Mouse (Mus musculus): ENCODE measurements around the gene Bnc2. TPM values are rescaled to one million over a fixed set of nuclear protein-coding genes. Genes with fewer than 3 reads are reported as not detected.

The Bnc2 gene
- polyA plus RNA-seq, 1 experiment from 2014 or later = 17.2 TPM

DNA sequence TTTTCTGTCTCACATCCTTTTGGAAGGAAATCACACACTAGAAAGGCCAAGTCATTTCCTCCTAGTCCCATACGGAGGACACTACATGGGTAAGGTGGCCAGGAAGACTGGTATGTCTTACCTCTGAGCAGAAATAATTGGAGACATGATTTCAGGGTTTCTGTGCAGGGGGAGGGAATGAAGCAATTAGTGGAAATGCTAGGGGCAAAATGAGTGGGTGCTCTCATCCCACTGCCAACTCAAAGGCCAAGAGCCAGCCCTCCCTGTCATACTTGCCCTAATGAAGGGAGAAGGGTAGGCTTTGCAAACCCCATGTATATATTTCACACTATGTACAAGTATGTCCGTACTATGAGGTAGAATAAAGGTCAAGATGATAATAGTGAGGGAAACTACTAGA is 263.6 kb downstream of the Bnc2 start:
- Histone ChIP-seq H3K36me3 (ENCODE audit: control insufficient read depth, insufficient read depth, low read length) (no peaks in the 10 kb centered on the region), H3K27me3 (ENCODE audit: control insufficient read depth, insufficient read depth, low read length) (no peaks in the 10 kb centered on the region), H3K4me1 (ENCODE audit: control insufficient read depth, insufficient read depth, low read length) (peaks cover 14% of the 10 kb centered on the region; the same call in 1 of the 2 replicates), H3K9me3 (replicated peaks; ENCODE audit: control insufficient read depth, low read length) (no peaks in the 10 kb centered on the region), H3K4me3 (replicated peaks; ENCODE audit: low read length) (no peak overlapping the region), H3K9ac (ENCODE audit: low read length) (no peak overlapping the region), H3K4me2 (ENCODE audit: low read depth, low read length) (no peak overlapping the region), H3K27ac (ENCODE audit: low read length) (no peak overlapping the region)
- no peak for ATAC-seq (ENCODE audit: insufficient read depth, low FRiP score)
- WGBS = 87% methylated on average over 2 of the region's 2 CpGs

DNA sequence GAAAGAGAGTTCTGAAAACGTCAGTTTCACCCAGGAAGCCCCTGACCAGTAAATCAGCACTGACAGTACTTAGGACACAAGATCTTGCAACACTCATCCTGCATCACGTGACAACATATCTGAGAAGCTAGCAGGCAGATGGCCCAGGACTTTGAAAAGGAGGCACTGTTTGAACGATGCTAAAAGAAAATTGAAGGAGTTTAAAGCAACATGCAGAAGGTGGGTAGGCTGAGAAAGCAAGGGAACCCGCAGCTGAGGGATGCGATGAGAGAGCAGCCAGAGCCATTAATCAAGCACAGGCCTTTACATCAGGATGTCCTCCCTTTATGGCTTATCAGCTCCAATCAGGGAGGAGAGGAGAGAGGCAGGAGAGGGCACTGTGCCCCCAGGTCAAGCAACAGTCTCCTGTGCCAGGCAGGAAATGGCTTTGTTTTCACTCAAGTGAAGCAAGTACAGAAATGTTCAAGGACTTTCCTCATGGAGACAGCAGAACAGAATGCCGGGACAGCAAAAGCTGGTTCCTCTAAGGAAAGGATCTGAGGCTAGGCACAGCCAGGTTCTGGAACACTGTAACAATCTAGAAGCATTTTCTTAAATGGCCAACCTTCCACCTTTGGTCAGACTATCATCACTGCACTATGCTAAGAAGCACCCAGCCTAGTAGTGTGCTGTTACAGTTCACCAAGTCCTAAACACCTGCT is 267.6 kb downstream of the Bnc2 start:
- no peaks in the 10 kb centered on the region for H3K27me3 ChIP-seq (ENCODE audit: control insufficient read depth, insufficient read depth, low read length)
- ATAC-seq (ENCODE audit: insufficient read depth, low FRiP score) = no peak
- H3K4me1 ChIP-seq (ENCODE audit: control insufficient read depth, insufficient read depth, low read length) = peaks cover 21% of the 10 kb centered on the region
- H3K9ac ChIP-seq (ENCODE audit: low read length) = no peak overlapping the region
- no peaks in the 10 kb centered on the region for H3K36me3 ChIP-seq (ENCODE audit: control insufficient read depth, insufficient read depth, low read length)
- no peaks in the 10 kb centered on the region for H3K9me3 ChIP-seq (replicated peaks; ENCODE audit: control insufficient read depth, low read length)
- 35% methylated on average over 6 of the region's 6 CpGs for WGBS
- H3K4me3 ChIP-seq (replicated peaks; ENCODE audit: low read length) = no peak overlapping the region
- H3K27ac ChIP-seq (ENCODE audit: low read length) = peak overlapping the region; percentile 13; the same call in 1 of the 2 replicates
- no peak overlapping the region for H3K4me2 ChIP-seq (ENCODE audit: low read depth, low read length)

- 35% methylated on average over 9 of the region's 9 CpGs for WGBS
- Histone ChIP-seq H3K4me2 (ENCODE audit: low read depth, low read length) (peak overlapping the region; percentile 9; the same call in 1 of the 2 replicates), H3K9ac (ENCODE audit: low read length) (no peak overlapping the region), H3K4me3 (replicated peaks; ENCODE audit: low read length) (no peak overlapping the region), H3K27me3 (ENCODE audit: control insufficient read depth, insufficient read depth, low read length) (no peaks in the 10 kb centered on the region), H3K4me1 (ENCODE audit: control insufficient read depth, insufficient read depth, low read length) (peaks cover 21% of the 10 kb centered on the region), H3K36me3 (ENCODE audit: control insufficient read depth, insufficient read depth, low read length) (no peaks in the 10 kb centered on the region), H3K27ac (ENCODE audit: low read length) (no peak overlapping the region), H3K9me3 (replicated peaks; ENCODE audit: control insufficient read depth, low read length) (no peaks in the 10 kb centered on the region)
- no peak for ATAC-seq (ENCODE audit: insufficient read depth, low FRiP score)
These were observed 271.5 kb downstream of the Bnc2 start for GRCm38 (mm10) chr4:84403356-84404145.

DNA sequence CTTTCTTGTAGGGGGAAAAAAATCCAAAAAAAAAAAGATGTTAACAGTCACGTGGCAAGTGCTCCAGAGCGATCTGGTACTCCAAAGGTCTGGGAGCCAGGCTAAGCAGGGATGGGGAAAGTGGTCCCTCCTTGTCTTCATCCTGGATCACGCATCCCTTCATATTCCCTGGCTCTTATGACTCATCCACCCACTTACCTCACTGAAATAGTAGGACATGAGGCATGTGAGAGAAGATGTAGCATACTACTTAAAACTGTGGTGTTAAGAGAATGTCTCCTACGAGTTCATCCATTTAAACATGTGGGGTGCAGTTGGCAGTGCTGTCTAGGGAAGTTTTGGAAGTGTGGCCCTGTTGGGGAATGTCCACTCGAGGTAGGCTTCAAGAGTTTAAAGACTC is 286.1 kb downstream of the Bnc2 start:
- Histone ChIP-seq H3K4me1 (ENCODE audit: control insufficient read depth, insufficient read depth, low read length) (no peaks in the 10 kb centered on the region), H3K27me3 (ENCODE audit: control insufficient read depth, insufficient read depth, low read length) (no peaks in the 10 kb centered on the region), H3K27ac (ENCODE audit: low read length) (no peak overlapping the region), H3K9me3 (replicated peaks; ENCODE audit: control insufficient read depth, low read length) (no peaks in the 10 kb centered on the region), H3K4me2 (ENCODE audit: low read depth, low read length) (no peak overlapping the region), H3K9ac (ENCODE audit: low read length) (no peak overlapping the region), H3K4me3 (replicated peaks; ENCODE audit: low read length) (no peak overlapping the region), H3K36me3 (ENCODE audit: control insufficient read depth, insufficient read depth, low read length) (no peaks in the 10 kb centered on the region)
- WGBS = 86% methylated on average over 5 of the region's 5 CpGs
- ATAC-seq (ENCODE audit: insufficient read depth, low FRiP score) = no peak

GRCm38 (mm10) chr4:84385156-84385555 is 289.9 kb downstream of the Bnc2 start:
- ATAC-seq (ENCODE audit: insufficient read depth, low FRiP score) = no peak
- no peak overlapping the region for H3K4me2 ChIP-seq (ENCODE audit: low read depth, low read length)
- H3K27ac ChIP-seq (ENCODE audit: low read length) = no peak overlapping the region
- peaks cover 4% of the 10 kb centered on the region; the same call in 1 of the 2 replicates for H3K4me1 ChIP-seq (ENCODE audit: control insufficient read depth, insufficient read depth, low read length)
- no peaks in the 10 kb centered on the region for H3K27me3 ChIP-seq (ENCODE audit: control insufficient read depth, insufficient read depth, low read length)
- no peaks in the 10 kb centered on the region for H3K36me3 ChIP-seq (ENCODE audit: control insufficient read depth, insufficient read depth, low read length)
- no peak overlapping the region for H3K9ac ChIP-seq (ENCODE audit: low read length)
- WGBS = 68% methylated on average over 1 of the region's 1 CpGs
- no peaks in the 10 kb centered on the region for H3K9me3 ChIP-seq (replicated peaks; ENCODE audit: control insufficient read depth, low read length)
- H3K4me3 ChIP-seq (replicated peaks; ENCODE audit: low read length) = no peak overlapping the region

- no peak for ATAC-seq (ENCODE audit: insufficient read depth, low FRiP score)
- Histone ChIP-seq H3K4me2 (ENCODE audit: low read depth, low read length) (no peak overlapping the region), H3K4me3 (replicated peaks; ENCODE audit: low read length) (no peak overlapping the region), H3K9ac (ENCODE audit: low read length) (no peak overlapping the region), H3K36me3 (ENCODE audit: control insufficient read depth, insufficient read depth, low read length) (no peaks in the 10 kb centered on the region), H3K27me3 (ENCODE audit: control insufficient read depth, insufficient read depth, low read length) (no peaks in the 10 kb centered on the region), H3K4me1 (ENCODE audit: control insufficient read depth, insufficient read depth, low read length) (peaks cover 4% of the 10 kb centered on the region; the same call in 1 of the 2 replicates), H3K9me3 (replicated peaks; ENCODE audit: control insufficient read depth, low read length) (no peaks in the 10 kb centered on the region), H3K27ac (ENCODE audit: low read length) (no peak overlapping the region)
- WGBS = 73% methylated on average over 6 of the region's 6 CpGs
These were observed 295.8 kb downstream of the Bnc2 start for GRCm38 (mm10) chr4:84379289-84379688.

DNA sequence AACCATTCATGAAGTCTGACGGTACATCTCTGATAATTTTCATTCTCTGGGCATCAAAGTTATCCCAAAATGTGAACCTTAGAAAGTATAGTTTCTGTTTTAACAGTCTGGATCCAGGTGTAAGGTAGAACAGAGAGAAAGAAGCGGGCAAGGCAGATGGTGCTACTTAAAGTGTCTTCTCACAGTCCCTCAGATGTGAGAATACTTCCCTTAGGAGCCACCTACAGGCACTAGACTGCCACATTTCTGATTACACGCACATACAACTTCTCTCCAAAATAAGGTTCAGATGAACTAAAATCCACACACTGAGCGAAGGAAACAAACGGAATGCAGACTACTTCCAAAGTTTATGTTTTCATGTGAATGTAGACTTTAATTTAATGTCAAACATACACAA is 297.6 kb downstream of the Bnc2 start:
- Histone ChIP-seq H3K4me2 (ENCODE audit: low read depth, low read length) (no peak overlapping the region), H3K27me3 (ENCODE audit: control insufficient read depth, insufficient read depth, low read length) (no peaks in the 10 kb centered on the region), H3K27ac (ENCODE audit: low read length) (no peak overlapping the region), H3K4me3 (replicated peaks; ENCODE audit: low read length) (no peak overlapping the region), H3K4me1 (ENCODE audit: control insufficient read depth, insufficient read depth, low read length) (peaks cover 4% of the 10 kb centered on the region; the same call in 1 of the 2 replicates), H3K9me3 (replicated peaks; ENCODE audit: control insufficient read depth, low read length) (no peaks in the 10 kb centered on the region), H3K36me3 (ENCODE audit: control insufficient read depth, insufficient read depth, low read length) (no peaks in the 10 kb centered on the region), H3K9ac (ENCODE audit: low read length) (no peak overlapping the region)
- no peak for ATAC-seq (ENCODE audit: insufficient read depth, low FRiP score)
- 84% methylated on average over 5 of the region's 5 CpGs for WGBS

- no peak for ATAC-seq (ENCODE audit: insufficient read depth, low FRiP score)
- Histone ChIP-seq H3K27ac (ENCODE audit: low read length) (peak overlapping the region; percentile 57), H3K27me3 (ENCODE audit: control insufficient read depth, insufficient read depth, low read length) (no peaks in the 10 kb centered on the region), H3K9me3 (replicated peaks; ENCODE audit: control insufficient read depth, low read length) (no peaks in the 10 kb centered on the region), H3K4me2 (ENCODE audit: low read depth, low read length) (no peak overlapping the region), H3K4me1 (ENCODE audit: control insufficient read depth, insufficient read depth, low read length) (peaks cover 7% of the 10 kb centered on the region; the same call in 1 of the 2 replicates), H3K36me3 (ENCODE audit: control insufficient read depth, insufficient read depth, low read length) (no peaks in the 10 kb centered on the region), H3K4me3 (replicated peaks; ENCODE audit: low read length) (no peak overlapping the region), H3K9ac (ENCODE audit: low read length) (no peak overlapping the region)
- 33% methylated on average over 8 of the region's 8 CpGs for WGBS
These were observed 312.7 kb downstream of the Bnc2 start for GRCm38 (mm10) chr4:84362337-84362823.

DNA sequence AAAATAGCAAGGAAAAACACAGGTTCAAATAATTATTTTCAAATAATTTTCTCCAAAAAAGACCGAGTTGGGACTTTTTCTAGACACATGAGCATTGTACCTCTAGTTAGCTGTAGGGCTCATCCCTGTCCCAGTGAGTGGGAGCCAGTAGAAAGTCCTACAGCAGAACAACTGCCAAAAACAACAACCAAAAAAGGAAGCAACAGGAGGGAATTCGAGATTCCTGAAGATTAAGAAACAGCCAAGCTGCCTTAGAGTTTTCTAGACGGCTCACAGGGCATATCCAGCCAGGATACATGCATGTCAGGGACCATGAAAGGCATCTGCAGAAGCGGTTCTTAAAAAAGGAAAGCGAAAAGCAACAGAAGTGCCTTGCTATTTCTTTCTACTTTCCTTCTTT is 313.9 kb downstream of the Bnc2 start:
- 64% methylated on average over 5 of the region's 5 CpGs for WGBS
- Histone ChIP-seq H3K27me3 (ENCODE audit: control insufficient read depth, insufficient read depth, low read length) (no peaks in the 10 kb centered on the region), H3K4me3 (replicated peaks; ENCODE audit: low read length) (no peak overlapping the region), H3K9ac (ENCODE audit: low read length) (no peak overlapping the region), H3K36me3 (ENCODE audit: control insufficient read depth, insufficient read depth, low read length) (no peaks in the 10 kb centered on the region), H3K4me2 (ENCODE audit: low read depth, low read length) (no peak overlapping the region), H3K9me3 (replicated peaks; ENCODE audit: control insufficient read depth, low read length) (no peaks in the 10 kb centered on the region), H3K27ac (ENCODE audit: low read length) (no peak overlapping the region), H3K4me1 (ENCODE audit: control insufficient read depth, insufficient read depth, low read length) (peaks cover 7% of the 10 kb centered on the region; the same call in 1 of the 2 replicates)
- no peak for ATAC-seq (ENCODE audit: insufficient read depth, low FRiP score)
